Mouse (Mus musculus) CH12.LX (cell line): ENCODE results near the gene Nt5m. TPM values are rescaled to one million over a fixed set of nuclear protein-coding genes. Genes with fewer than 3 reads are reported as not detected.

ENCODE experiments used
- DNase-seq: peaks from one replicate; pipeline ENCODE4 v3.0.0-alpha.2; 2013; ENCODE audit errors: extremely low read depth
- H3K27ac ChIP-seq: 2 replicates; pipeline ENCODE4 v1.5.1; 2012; ENCODE audit warnings: low read depth, mild to moderate bottlenecking, control low read depth, moderate library complexity; ENCODE audit not compliant: insufficient read depth
- H3K27me3 ChIP-seq: replicated peaks from 2 replicates; pipeline ENCODE3; 2012; ENCODE audit warnings: inconsistent platforms
- H3K36me3 ChIP-seq, 2 experiments: replicated peaks in 1 of 2; 2 replicates each; pipeline versions ENCODE3 to v1.6.1; 2012; ENCODE audit warnings: inconsistent platforms in 1 of 2, low read length in 1 of 2, mild to moderate bottlenecking in 1 of 2, mixed read lengths in 1 of 2, moderate library complexity in 1 of 2; ENCODE audit not compliant: control insufficient read depth in 1 of 2, insufficient read depth in 1 of 2
- H3K4me1 ChIP-seq, 2 experiments: 2 replicates each; pipeline ENCODE4 v1.6.1; 2012; ENCODE audit warnings: inconsistent platforms in 1 of 2, moderate library complexity in 1 of 2; ENCODE audit not compliant: insufficient read depth in 2 of 2, control insufficient read depth in 1 of 2
- H3K4me2 ChIP-seq: 2 replicates; pipeline ENCODE4 v1.6.1; 2012; ENCODE audit warnings: low read depth, mild to moderate bottlenecking, control low read depth; ENCODE audit not compliant: poor library complexity, insufficient read depth, severe bottlenecking
- H3K4me3 ChIP-seq, 3 experiments: fragments of 150-350 bp in 1 of 3; sonication (generic) in 1 of 3; replicated peaks in 1 of 3; 2 replicates each; pipeline versions ENCODE3 to v1.5.1; 2011 to 2012; ENCODE audit warnings: low read depth in 2 of 3, low read length in 2 of 3, mild to moderate bottlenecking in 2 of 3, moderate library complexity in 2 of 3, control low read depth in 1 of 3, improper control_type of control experiment in 1 of 3, inconsistent platforms in 1 of 3, mixed read lengths in 1 of 3; ENCODE audit not compliant: poor library complexity in 1 of 3
- H3K79me2 ChIP-seq: replicated peaks from 2 replicates; pipeline ENCODE4 v1.6.1; 2012; ENCODE audit warnings: mild to moderate bottlenecking, moderate library complexity; ENCODE audit not compliant: control insufficient read depth, poor library complexity, insufficient read depth, severe bottlenecking; ENCODE audit errors: extremely low read depth
- H3K9ac ChIP-seq: 2 replicates; pipeline ENCODE4 v1.6.1; 2012; ENCODE audit warnings: low read depth, mild to moderate bottlenecking, control low read depth, moderate library complexity; ENCODE audit not compliant: insufficient read depth
- H3K9me3 ChIP-seq: replicated peaks from 2 replicates; pipeline ENCODE3; 2012; ENCODE audit warnings: low read length, inconsistent platforms, mixed read lengths
- BHLHE40 ChIP-seq: IDR thresholded peaks from 2 replicates; pipeline ENCODE4 v1.6.1; 2011; ENCODE audit warnings: mild to moderate bottlenecking, low read depth, low read length, improper control_type of control experiment
- CHD1 ChIP-seq: IDR thresholded peaks from 2 replicates; pipeline ENCODE4 v1.6.1; 2012; ENCODE audit warnings: low read depth, low read length, improper control_type of control experiment, inconsistent platforms
- CTCF ChIP-seq, 2 experiments: IDR thresholded peaks in 1 of 2; conservative IDR thresholded peaks in 1 of 2; 2 replicates each; pipeline ENCODE4 v1.5.1; 2011 to 2012; ENCODE audit warnings: low read depth in 2 of 2, low read length in 2 of 2, improper control_type of control experiment in 1 of 2, inconsistent platforms in 1 of 2, mild to moderate bottlenecking in 1 of 2, moderate library complexity in 1 of 2
- ELF1 ChIP-seq: IDR thresholded peaks from 2 replicates; pipeline ENCODE4 v1.6.1; 2014; ENCODE audit warnings: low read depth, mild to moderate bottlenecking, inconsistent platforms, low read length, improper control_type of control experiment
- EP300 ChIP-seq: IDR thresholded peaks from 2 replicates; pipeline ENCODE4 v1.6.1; 2011; ENCODE audit warnings: low read length, improper control_type of control experiment
- GABPA ChIP-seq: IDR thresholded peaks from 2 replicates; pipeline ENCODE4 v1.6.1; 2012; ENCODE audit warnings: low read depth, low read length, improper control_type of control experiment, inconsistent platforms; ENCODE audit not compliant: insufficient replicate concordance
- HCFC1 ChIP-seq: IDR thresholded peaks from 2 replicates; pipeline ENCODE4 v1.6.1; 2012; ENCODE audit warnings: low read depth, mild to moderate bottlenecking, inconsistent platforms, low read length, improper control_type of control experiment
- IRF4 ChIP-seq: IDR thresholded peaks from 2 replicates; pipeline ENCODE4 v1.6.1; 2014; ENCODE audit warnings: low read depth, mild to moderate bottlenecking, inconsistent platforms, low read length, improper control_type of control experiment
- JUN ChIP-seq: IDR thresholded peaks from 2 replicates; pipeline ENCODE4 v1.6.1; 2011; ENCODE audit warnings: low read depth, mild to moderate bottlenecking, low read length, improper control_type of control experiment, moderate library complexity; ENCODE audit not compliant: insufficient read depth
- JUND ChIP-seq: conservative IDR thresholded peaks from 2 replicates; pipeline ENCODE4 v1.6.1; 2011; ENCODE audit warnings: low read depth, low read length, improper control_type of control experiment
- KAT2A ChIP-seq: IDR thresholded peaks from 2 replicates; pipeline ENCODE4 v1.6.1; 2012; ENCODE audit warnings: low read length, improper control_type of control experiment, inconsistent platforms; ENCODE audit not compliant: insufficient replicate concordance
- MAFK ChIP-seq: IDR thresholded peaks from 2 replicates; pipeline ENCODE4 v1.6.1; 2011; ENCODE audit warnings: low read length, improper control_type of control experiment; ENCODE audit not compliant: insufficient replicate concordance
- MAX ChIP-seq: IDR thresholded peaks from 2 replicates; pipeline ENCODE4 v1.6.1; 2011; ENCODE audit warnings: low read length, improper control_type of control experiment
- MAZ ChIP-seq: IDR thresholded peaks from 2 replicates; pipeline ENCODE4 v1.6.1; 2012; ENCODE audit warnings: low read depth, mild to moderate bottlenecking, inconsistent platforms, low read length, improper control_type of control experiment, moderate library complexity
- MXI1 ChIP-seq: IDR thresholded peaks from 2 replicates; pipeline ENCODE4 v1.6.1; 2011; ENCODE audit warnings: mild to moderate bottlenecking, low read depth, low read length, improper control_type of control experiment
- MYC ChIP-seq: IDR thresholded peaks from 2 replicates; pipeline ENCODE4 v1.6.1; 2011; ENCODE audit warnings: low read depth, mild to moderate bottlenecking, improper control_type of control experiment, low read length
- NELFE ChIP-seq: IDR thresholded peaks from 2 replicates; pipeline ENCODE4 v1.6.1; 2011; ENCODE audit warnings: low read depth, low read length, improper control_type of control experiment
- NRF1 ChIP-seq: IDR thresholded peaks from 2 replicates; pipeline ENCODE4 v1.6.1; 2014; ENCODE audit warnings: low read depth, mild to moderate bottlenecking, inconsistent platforms, low read length, improper control_type of control experiment, moderate library complexity
- RCOR1 ChIP-seq: conservative IDR thresholded peaks from 2 replicates; pipeline ENCODE4 v1.6.1; 2012; ENCODE audit warnings: low read depth, mild to moderate bottlenecking, inconsistent platforms, low read length, improper control_type of control experiment
- SIN3A ChIP-seq: IDR thresholded peaks from 2 replicates; pipeline ENCODE4 v1.6.1; 2012; ENCODE audit warnings: low read length, improper control_type of control experiment, inconsistent platforms
- TBP ChIP-seq: conservative IDR thresholded peaks from 2 replicates; pipeline ENCODE4 v1.6.1; 2011; ENCODE audit warnings: low read depth, low read length, improper control_type of control experiment
- TCF12 ChIP-seq: IDR thresholded peaks from 2 replicates; pipeline ENCODE4 v1.6.1; 2014; ENCODE audit warnings: low read depth, mild to moderate bottlenecking, inconsistent platforms, low read length, improper control_type of control experiment
- UBTF ChIP-seq: IDR thresholded peaks from 2 replicates; pipeline ENCODE4 v1.6.1; 2012; ENCODE audit warnings: low read depth, mild to moderate bottlenecking, inconsistent platforms, low read length, improper control_type of control experiment, moderate library complexity
- USF2 ChIP-seq: conservative IDR thresholded peaks from 2 replicates; pipeline ENCODE4 v1.6.1; 2011; ENCODE audit warnings: low read depth, low read length, improper control_type of control experiment
- ZC3H11A ChIP-seq: IDR thresholded peaks from 2 replicates; pipeline ENCODE4 v1.6.1; 2012; ENCODE audit warnings: low read depth, mild to moderate bottlenecking, inconsistent platforms, low read length, improper control_type of control experiment
- ZKSCAN1 ChIP-seq: IDR thresholded peaks from 2 replicates; pipeline ENCODE4 v1.6.1; 2012; ENCODE audit warnings: low read depth, inconsistent platforms, low read length, improper control_type of control experiment, borderline replicate concordance
- ZMIZ1 ChIP-seq: IDR thresholded peaks from 2 replicates; pipeline ENCODE4 v1.6.1; 2012; ENCODE audit warnings: low read depth, mild to moderate bottlenecking, inconsistent platforms, low read length, improper control_type of control experiment
- ZNF384 ChIP-seq: IDR thresholded peaks from 2 replicates; pipeline ENCODE4 v1.6.1; 2012; ENCODE audit warnings: low read depth, low read length, improper control_type of control experiment, inconsistent platforms
- dilution Hi-C: fragments of 300-500 bp; cut with MboI; formaldehyde crosslinking; loops from 2 replicates; pipeline ENCODE4 v1.14.3; 2020; ENCODE audit warnings: low sequenced_read_pairs; ENCODE audit not compliant: extremely low pct_unique_long_range_greater_than_20kb, extremely low pct_ligation_motif_present
- in situ Hi-C: fragments of 300-500 bp; cut with MboI; formaldehyde crosslinking; loops from 3 replicates; pipeline ENCODE4 v1.14.3; 2019; ENCODE audit warnings: low sequenced_read_pairs, low pct_ligation_motif_present, low pct_unique_long_range_greater_than_20kb, mixed read lengths
- polyA plus RNA-seq: library from polyadenylated mRNA; unstranded; fragments of >175 nt; gene quantifications from 2 replicates; pipeline ENCODE4 v1.2.1, GENCODE M21; 2012; ENCODE audit warnings: low read depth; ENCODE audit not compliant: insufficient read length
- total RNA-seq, 2 experiments: library from RNA; depleted of rRNA; stranded (reverse); fragments of 300-350 nt in 1 of 2; fragments of >200 nt in 1 of 2; gene quantifications; 2 replicates each; pipeline ENCODE4 v1.2.3; 2012 to 2014

The Nt5m gene
- total and polyA plus RNA-seq, 3 experiments: 22.3 to 25.7 (median 24.3) TPM

- in situ Hi-C loops: no loop called here
Measured at GRCm38 (mm10) chr11:59813276-59813675, 26.0 kb upstream of the Nt5m start.

GRCm38 (mm10) chr11:59814311-59814710, 24.9 kb upstream of the Nt5m start:
- Histone ChIP-seq H3K9ac (no peak overlapping the region), H3K4me1 (peaks cover 5 to 16% of the 10 kb centered on the region in 2 experiments; a peak in 3 of 4 replicates), H3K27me3 (no peaks in the 10 kb centered on the region), H3K4me2 (no peak overlapping the region), H3K4me3 (no peak overlapping the region), H3K79me2 (peaks cover 1% of the 10 kb centered on the region; the same call in 1 of the 2 replicates), H3K9me3 (no peaks in the 10 kb centered on the region), H3K27ac (no peak overlapping the region), H3K36me3 (peaks cover 37 to 46% of the 10 kb centered on the region in 2 experiments)
- DNase-seq: no peak
- no peak for TF ChIP-seq BHLHE40
- no peak for TF ChIP-seq ZC3H11A
- no peak for TF ChIP-seq MAX
- TF ChIP-seq MAFK: no peak
- TF ChIP-seq TBP: no peak
- TF ChIP-seq EP300: no peak
- no peak for TF ChIP-seq ELF1
- TF ChIP-seq MYC: no peak
- TF ChIP-seq ZMIZ1: no peak
- no peak for TF ChIP-seq MAZ
- no peak for TF ChIP-seq GABPA
- no peak for TF ChIP-seq MXI1
- no peak for TF ChIP-seq CTCF (conservative IDR thresholded peaks at IDR 0.05 in 1 of 2, IDR thresholded peaks at IDR 0.05 in 1 of 2; ENCODE audit: low read depth in 2 of 2, low read length in 2 of 2)
- TF ChIP-seq SIN3A: no peak
- no peak for TF ChIP-seq JUN
- no peak for TF ChIP-seq NRF1
- no peak for TF ChIP-seq HCFC1
- no peak for TF ChIP-seq RCOR1
- no peak for TF ChIP-seq JUND
- dilution Hi-C loops: no loop called here
- in situ Hi-C loops: no loop called here

More at GRCm38 (mm10) chr11:59813276-59813675, 26.0 kb upstream of the Nt5m start:
- Histone ChIP-seq H3K79me2 (peaks cover 11% of the 10 kb centered on the region), H3K4me1 (peaks cover 9 to 22% of the 10 kb centered on the region in 2 experiments), H3K36me3 (peaks cover 26 to 35% of the 10 kb centered on the region in 2 experiments), H3K27me3 (no peaks in the 10 kb centered on the region), H3K9ac (no peak overlapping the region), H3K27ac (no peak overlapping the region), H3K4me2 (no peak overlapping the region), H3K4me3 (no peak overlapping the region), H3K9me3 (no peaks in the 10 kb centered on the region)
- dilution Hi-C loops: no loop called here
- no peak for DNase-seq
- TF ChIP-seq BHLHE40: no peak
- no peak for TF ChIP-seq GABPA
- TF ChIP-seq USF2: no peak
- no peak for TF ChIP-seq UBTF
- no peak for TF ChIP-seq ZKSCAN1
- TF ChIP-seq TCF12: no peak
- TF ChIP-seq SIN3A: no peak
- no peak for TF ChIP-seq NELFE
- no peak for TF ChIP-seq ZNF384
- TF ChIP-seq RCOR1: no peak
- no peak for TF ChIP-seq TBP
- no peak for TF ChIP-seq CHD1
- no peak for TF ChIP-seq IRF4
- no peak for TF ChIP-seq ZMIZ1
- no peak for TF ChIP-seq ZC3H11A
- TF ChIP-seq KAT2A: no peak
- no peak for TF ChIP-seq MXI1
